Mouse (Mus musculus): ENCODE measurements at regions not wholly inside any gene's neighbourhood (a gene's known extent, or its start where the extent isn't known, plus 50 kb on each side); places are given as distances from the start of the nearest gene placed in this dataset.
"Not testable (repeated sequence)": the region's sequence is repeated elsewhere in the genome, so short reads cannot be mapped to it uniquely, and the experiment has no call there.

DNA sequence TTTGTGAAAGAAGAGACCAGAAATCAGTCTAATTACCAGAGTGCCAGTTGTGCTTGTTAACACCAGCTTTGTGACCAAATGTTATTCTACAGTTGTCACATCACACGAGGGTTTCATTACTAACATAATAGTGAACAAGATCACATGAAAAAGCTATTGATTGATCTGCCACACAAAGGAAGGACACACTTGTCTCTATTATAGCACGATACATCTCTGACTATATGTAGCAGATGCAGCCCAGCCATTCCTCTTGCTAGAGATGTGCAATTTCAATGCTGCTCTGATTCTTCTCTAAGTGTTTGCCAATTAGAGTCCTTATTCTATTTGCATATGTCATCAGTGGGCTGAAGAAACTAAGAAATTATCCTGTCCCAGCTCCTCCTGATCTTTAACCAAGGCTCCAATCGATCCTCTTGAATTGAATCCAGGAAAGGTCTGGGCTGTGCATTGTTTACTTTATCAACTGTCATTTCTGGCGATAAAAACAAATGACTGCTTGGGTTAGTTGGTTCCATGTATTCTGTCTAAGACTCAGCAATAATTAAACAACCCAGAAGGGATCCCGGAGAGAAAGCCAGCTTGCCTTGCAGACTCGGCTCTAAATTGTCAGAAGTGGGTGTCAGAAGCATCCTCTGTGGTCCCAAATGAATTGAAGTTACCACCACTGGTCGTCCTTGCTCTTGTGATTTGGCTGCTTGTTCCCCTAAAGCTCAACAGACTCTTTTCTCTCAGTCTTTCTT lies 551.7 kb upstream of the Ptbp2 start:
- no peak for ATAC-seq (replicated peaks; ENCODE audit: poor library complexity, severe bottlenecking)

DNA sequence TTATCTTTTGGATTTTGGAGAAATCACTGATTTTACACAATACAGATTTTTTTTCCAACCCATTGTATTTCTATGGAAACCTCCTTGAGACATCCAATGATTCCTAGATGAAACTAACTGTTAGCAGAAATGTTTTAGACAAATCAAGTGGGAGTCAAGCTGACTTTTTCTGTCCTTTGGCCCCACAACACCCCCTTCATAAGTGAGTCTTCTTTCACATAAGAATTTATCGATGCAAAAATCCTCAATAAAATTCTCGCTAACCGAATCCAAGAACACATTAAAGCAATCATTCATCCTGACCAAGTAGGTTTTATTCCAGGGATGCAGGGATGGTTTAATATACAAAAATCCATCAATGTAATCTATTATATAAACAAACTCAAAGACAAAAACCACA lies 522.8 kb upstream of the Ptbp2 start:
- ATAC-seq (replicated peaks; ENCODE audit: poor library complexity, severe bottlenecking): not testable (repeated sequence)

GRCm38 (mm10) chr3:120305608-120306007 lies 521.3 kb upstream of the Ptbp2 start:
- no peak for ATAC-seq (replicated peaks; ENCODE audit: poor library complexity, severe bottlenecking)

All from granulocyte monocyte progenitor cell, adult 5-6 weeks (primary cell).